Mouse (Mus musculus) small intestine, adult 2 months (tissue): ENCODE data around the gene Gm10160.

Experiments used
- CTCF ChIP-seq: fragments of 200-500 bp; IDR thresholded peaks from 2 replicates; pipeline ENCODE4 v1.5.1; 2012; ENCODE audit warnings: low read depth, mild to moderate bottlenecking, control low read depth, inconsistent platforms, low read length, moderate library complexity, mixed read lengths; ENCODE audit not compliant: insufficient replicate concordance, insufficient read length; ENCODE audit errors: extremely low read depth
- POLR2A ChIP-seq: fragments of 200-500 bp; IDR thresholded peaks from 2 replicates; pipeline ENCODE4 v1.6.1; 2012; ENCODE audit warnings: low read depth, mild to moderate bottlenecking, control low read depth, inconsistent platforms, low read length, moderate library complexity

- no peak for TF ChIP-seq CTCF
- TF ChIP-seq POLR2A: no peak
Observed at GRCm38 (mm10) chr7:81824906-81825305, 30.7 kb downstream of the Gm10160 start.
